Mouse (Mus musculus) granulocyte monocyte progenitor cell, adult 5-6 weeks (primary cell): ENCODE results near the gene Scgb1b29. TPM values are rescaled to one million over a fixed set of nuclear protein-coding genes. Genes with fewer than 3 reads are reported as not detected.
"Not testable (repeated sequence)": the region's sequence is repeated elsewhere in the genome, so short reads cannot be mapped to it uniquely, and the experiment has no call there.

Experiments used
- ATAC-seq: replicated peaks from 2 replicates; pipeline ENCODE4 v1.8.0; 2016; ENCODE audit warnings: mild to moderate bottlenecking, moderate TSS enrichment, inconsistent platforms; ENCODE audit not compliant: poor library complexity, severe bottlenecking
- total RNA-seq, 2 experiments: library from RNA; stranded (forward) in 1 of 2; stranded (reverse) in 1 of 2; fragments of 200-712, 200-1000 nt in 1 of 2; fragments of >200 nt in 1 of 2; fragmentation: Nextera tagmentation in 1 of 2; gene quantifications; 2 replicates each; pipeline ENCODE4 v1.2.3; 2014 to 2017

Scgb1b29 gene
- not detected in 2 replicates for total RNA-seq (2014; fragmentation: Nextera tagmentation)
- not detected in 2 replicates for total RNA-seq (2017)

DNA sequence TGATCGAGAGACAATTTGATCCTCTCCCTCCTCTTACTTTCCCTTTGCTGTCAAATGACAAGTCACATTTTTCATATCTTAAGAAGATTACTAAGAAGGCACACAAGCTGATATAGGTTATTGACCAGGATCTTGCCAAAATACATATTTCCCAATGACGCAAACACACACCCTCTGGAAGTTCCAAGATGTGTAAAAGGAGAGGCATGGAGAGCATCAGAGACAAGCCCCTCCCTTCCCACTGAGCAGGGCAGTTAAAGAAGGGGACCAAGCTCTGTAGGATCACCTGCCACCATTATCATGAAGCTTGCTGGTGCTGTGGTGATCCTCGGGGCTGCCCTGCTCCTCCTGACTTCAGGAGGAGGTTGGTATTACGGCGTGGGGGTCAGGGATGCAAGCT lies at the start of gene Scgb1b29:
Gene Scgb1b29, plus strand, starts transcription at position 301 of the 400 bp plus-strand sequence.
- ATAC-seq, result not testable (repeated sequence)

DNA sequence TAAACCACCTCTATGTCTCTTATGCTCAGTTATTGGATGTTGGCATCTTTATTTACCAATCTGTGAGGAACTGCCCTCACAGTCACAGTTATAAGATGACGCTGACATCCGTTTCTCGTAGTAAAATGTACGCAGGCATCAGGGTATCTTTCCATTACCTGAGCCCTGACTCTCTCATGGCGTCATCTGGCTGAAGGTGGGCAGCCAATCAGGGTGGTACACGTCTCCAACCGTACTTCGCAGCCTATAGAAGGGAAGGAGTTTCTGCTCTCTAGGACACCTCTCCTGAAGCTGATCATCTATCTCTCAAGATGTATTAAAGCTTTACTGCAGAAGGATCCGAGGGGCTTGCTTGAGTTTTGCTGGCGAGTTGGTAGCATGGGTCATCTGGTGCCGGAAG lies 12.7 kb upstream of the Scgb1b29 start:
- not testable (repeated sequence) for ATAC-seq

Other genes starting within 250 kb of the Scgb1b29 start
- not detected in 2 replicates for gene Scgb2b11, start 230.4 kb upstream of the Scgb1b29 start, total RNA-seq (2014; fragmentation: Nextera tagmentation)
- gene Scgb2b11, start 230.4 kb upstream of the Scgb1b29 start, total RNA-seq (2017), result not detected in 2 replicates
- not detected in 2 replicates for gene Scgb1b11, start 218.7 kb upstream of the Scgb1b29 start, total RNA-seq (2014; fragmentation: Nextera tagmentation)
- gene Scgb1b11, start 218.7 kb upstream of the Scgb1b29 start, total RNA-seq (2017), result not detected in 2 replicates
- not detected in 2 replicates for gene Scgb2b12, start 114.3 kb upstream of the Scgb1b29 start, total RNA-seq (2014; fragmentation: Nextera tagmentation)
- not detected in 2 replicates for gene Scgb2b12, start 114.3 kb upstream of the Scgb1b29 start, total RNA-seq (2017)
- gene Scgb1b12, start 107.4 kb upstream of the Scgb1b29 start, total RNA-seq (2014; fragmentation: Nextera tagmentation), result not detected in 2 replicates
- gene Scgb1b12, start 107.4 kb upstream of the Scgb1b29 start, total RNA-seq (2017), result not detected in 2 replicates